Mouse (Mus musculus) neural tube, embryonic 14.5 days (tissue): Measurements from ENCODE around the gene Medag. TPM values are rescaled to one million over a fixed set of nuclear protein-coding genes. Genes with fewer than 3 reads are reported as not detected.

Source experiments
- ATAC-seq: fragments of 200-750 bp; cut with Nextera tagmentation; 2 replicates; pipeline ENCODE4 v1.8.0; 2017; ENCODE audit warnings: low read depth, mild to moderate bottlenecking, moderate TSS enrichment, moderate library complexity
- H3K27ac ChIP-seq: fragments of 300-500 bp; sonication (generic); 2 replicates; pipeline ENCODE4 v1.5.1; 2014; ENCODE audit warnings: low read depth, mild to moderate bottlenecking, control low read depth, low read length, moderate library complexity, mixed read lengths
- H3K27me3 ChIP-seq: fragments of 300-500 bp; sonication (generic); 2 replicates; pipeline ENCODE4 v1.6.1; 2014; ENCODE audit warnings: low read length; ENCODE audit not compliant: control insufficient read depth, insufficient read depth
- H3K36me3 ChIP-seq: fragments of 300-500 bp; sonication (generic); 2 replicates; pipeline ENCODE4 v1.6.1; 2014; ENCODE audit warnings: low read length, mixed read lengths; ENCODE audit not compliant: control insufficient read depth, insufficient read depth
- H3K4me1 ChIP-seq: fragments of 300-500 bp; sonication (generic); 2 replicates; pipeline ENCODE4 v1.6.1; 2014; ENCODE audit warnings: low read length; ENCODE audit not compliant: control insufficient read depth, insufficient read depth
- H3K4me2 ChIP-seq: fragments of 300-500 bp; sonication (generic); 2 replicates; pipeline ENCODE4 v1.6.1; 2014; ENCODE audit warnings: mild to moderate bottlenecking, low read depth, low read length, control low read depth
- H3K4me3 ChIP-seq: fragments of 300-500 bp; sonication (generic); 2 replicates; pipeline ENCODE4 v1.5.1; 2014; ENCODE audit warnings: low read depth, low read length, control low read depth, mixed read lengths
- H3K9ac ChIP-seq: fragments of 300-500 bp; sonication (generic); replicated peaks from 2 replicates; pipeline ENCODE4 v1.6.1; 2014; ENCODE audit warnings: low read depth, mild to moderate bottlenecking, control low read depth, low read length, mixed read lengths
- H3K9me3 ChIP-seq: fragments of 300-500 bp; sonication (generic); 2 replicates; pipeline ENCODE4 v1.6.1; 2016; ENCODE audit warnings: low read length; ENCODE audit not compliant: control insufficient read depth
- WGBS: fragments of 180-500 bp; shearing (Covaris S2); extraction: QIAGEN DNeasy Blood & Tissue Kit; methylation state at CpG from one replicate; pipeline ENCODE4 v1.1.7; 2014; 5-methylcytosine and 5-hydroxymethylcytosine counted together
- polyA plus RNA-seq: library from polyadenylated mRNA; unstranded; fragments of >200 nt; fragmentation: Nextera tagmentation; extraction: Ambion mirVana; gene quantifications from 2 replicates; pipeline ENCODE4 v1.2.1, GENCODE M21; 2014

The Medag gene
- polyA plus RNA-seq, 1 experiment from 2014 or later, result 1.9 TPM

DNA sequence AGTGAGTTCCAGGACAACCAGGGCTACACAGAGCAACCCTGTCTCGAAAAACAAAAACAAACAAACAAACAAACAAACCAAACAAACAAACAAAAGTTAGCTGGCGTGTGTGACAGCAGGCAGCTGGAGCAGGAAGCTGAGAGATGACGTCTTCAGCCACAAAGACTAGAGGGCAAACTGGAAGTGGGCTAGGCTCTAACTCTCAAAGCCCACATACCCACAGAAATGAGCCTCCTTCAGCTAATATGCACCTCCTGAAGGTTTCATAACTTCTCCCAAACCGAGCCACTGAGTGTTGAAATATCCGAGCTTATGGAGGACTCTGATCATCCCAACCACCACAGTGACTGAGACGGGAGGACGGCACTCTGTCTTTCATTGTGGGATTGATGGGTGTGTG lies 34.9 kb downstream of the Medag start:
- Histone ChIP-seq H3K27ac (no peak overlapping the region), H3K4me2 (no peak overlapping the region), H3K36me3 (no peaks in the 10 kb centered on the region), H3K4me3 (no peak overlapping the region), H3K9ac (no peak overlapping the region), H3K9me3 (no peaks in the 10 kb centered on the region), H3K4me1 (0 out of 2 replicates have a peak, but pooled peaks cover 4% of the 10 kb centered on the region), H3K27me3 (no peaks in the 10 kb centered on the region)
- ATAC-seq, result no peak
- 91% methylated on average over 7 of the region's 7 CpGs for WGBS

DNA sequence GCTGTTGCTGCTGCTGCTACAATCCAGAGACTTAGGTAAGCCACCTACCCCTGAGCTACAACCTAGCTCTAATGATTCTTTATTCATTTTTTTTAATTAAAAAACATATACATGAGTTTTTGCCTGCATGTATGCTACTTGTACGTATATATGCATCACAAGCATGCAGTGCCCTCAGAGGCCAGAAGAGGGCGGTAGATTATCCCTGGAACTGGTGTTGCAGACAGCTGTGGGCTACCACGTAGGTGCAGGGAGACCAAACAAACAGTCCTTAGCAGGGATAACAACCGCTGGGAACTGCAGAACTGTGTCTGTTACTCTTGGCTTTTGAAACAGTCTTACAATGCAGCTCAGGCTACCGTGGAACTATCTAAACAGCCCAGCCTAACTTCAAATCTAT lies 36.2 kb downstream of the Medag start:
- no peak overlapping the region for H3K9ac ChIP-seq
- WGBS, result 87% methylated on average over 5 of the region's 5 CpGs
- no peak for ATAC-seq

GRCm38 (mm10) chr5:149449406-149449805 lies 37.9 kb downstream of the Medag start:
- 76% methylated on average over 7 of the region's 7 CpGs for WGBS
- Histone ChIP-seq H3K27me3 (no peaks in the 10 kb centered on the region), H3K27ac (no peak overlapping the region), H3K4me2 (no peak overlapping the region), H3K36me3 (no peaks in the 10 kb centered on the region), H3K4me1 (no peaks in the 10 kb centered on the region), H3K4me3 (no peak overlapping the region), H3K9ac (no peak overlapping the region), H3K9me3 (no peaks in the 10 kb centered on the region)
- ATAC-seq, result no peak

More for the DNA sequence above, 36.2 kb downstream of the Medag start:
- no peak overlapping the region for H3K4me2 ChIP-seq
- no peak overlapping the region for H3K4me3 ChIP-seq
- H3K9me3 ChIP-seq, result no peaks in the 10 kb centered on the region
- no peak overlapping the region for H3K27ac ChIP-seq
- H3K36me3 ChIP-seq, result no peaks in the 10 kb centered on the region
- H3K4me1 ChIP-seq, result no peaks in the 10 kb centered on the region
- H3K27me3 ChIP-seq, result no peaks in the 10 kb centered on the region

- no peaks in the 10 kb centered on the region for H3K36me3 ChIP-seq
- H3K4me2 ChIP-seq, result no peak overlapping the region
- WGBS, result 65% methylated on average over 7 of the region's 7 CpGs
- 0 out of 2 replicates have a peak, but pooled peaks cover 3% of the 10 kb centered on the region for H3K4me1 ChIP-seq
- ATAC-seq, result no peak
- no peak overlapping the region; the same call in 1 of the 2 replicates for H3K27ac ChIP-seq
- H3K9me3 ChIP-seq, result no peaks in the 10 kb centered on the region
- no peaks in the 10 kb centered on the region for H3K27me3 ChIP-seq
- no peak overlapping the region for H3K9ac ChIP-seq
- no peak overlapping the region for H3K4me3 ChIP-seq
These were observed 39.7 kb downstream of the Medag start for GRCm38 (mm10) chr5:149451209-149451681.

GRCm38 (mm10) chr5:149454281-149454680 lies 42.7 kb downstream of the Medag start:
- no peak for ATAC-seq
- 0 out of 2 replicates have a peak, but pooled peaks cover 3% of the 10 kb centered on the region for H3K4me1 ChIP-seq
- no peak overlapping the region for H3K9ac ChIP-seq
- H3K36me3 ChIP-seq, result no peaks in the 10 kb centered on the region
- H3K4me3 ChIP-seq, result no peak overlapping the region
- H3K9me3 ChIP-seq, result no peaks in the 10 kb centered on the region
- H3K4me2 ChIP-seq, result no peak overlapping the region
- H3K27me3 ChIP-seq, result no peaks in the 10 kb centered on the region
- H3K27ac ChIP-seq, result no peak overlapping the region
- 28% methylated on average over 6 of the region's 6 CpGs for WGBS

GRCm38 (mm10) chr5:149456544-149456943 lies 45.0 kb downstream of the Medag start:
- Histone ChIP-seq H3K36me3 (no peaks in the 10 kb centered on the region), H3K4me3 (no peak overlapping the region), H3K27ac (no peak overlapping the region), H3K9ac (no peak overlapping the region), H3K9me3 (no peaks in the 10 kb centered on the region), H3K27me3 (no peaks in the 10 kb centered on the region), H3K4me1 (0 out of 2 replicates have a peak, but pooled peaks cover 3% of the 10 kb centered on the region), H3K4me2 (no peak overlapping the region)
- WGBS, result 90% methylated on average over 7 of the region's 7 CpGs
- ATAC-seq, result no peak

DNA sequence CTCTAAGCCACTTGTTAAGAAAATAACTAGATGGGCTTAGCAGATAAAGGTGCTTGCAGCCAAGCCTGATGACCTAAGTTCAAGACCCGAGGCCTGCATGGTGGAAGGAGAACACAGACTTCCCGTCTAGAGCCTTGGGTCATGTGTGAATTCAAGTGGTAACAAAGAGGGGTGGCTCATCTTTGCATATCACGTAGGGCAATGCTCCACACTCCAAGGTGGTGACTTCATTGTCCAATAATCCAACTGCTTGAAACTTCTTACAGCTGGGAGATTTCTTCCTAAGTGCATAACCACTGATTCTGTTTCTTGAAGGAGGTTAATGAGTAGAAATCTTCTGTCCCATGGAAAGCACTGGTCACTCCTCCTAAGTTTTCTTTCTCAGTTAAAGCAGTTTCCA lies 50.5 kb downstream of the Medag start:
- Histone ChIP-seq H3K27me3 (no peaks in the 10 kb centered on the region), H3K9ac (no peak overlapping the region), H3K4me3 (no peak overlapping the region), H3K4me1 (no peaks in the 10 kb centered on the region), H3K4me2 (no peak overlapping the region), H3K9me3 (no peaks in the 10 kb centered on the region), H3K36me3 (no peaks in the 10 kb centered on the region), H3K27ac (no peak overlapping the region)
- 86% methylated on average over 3 of the region's 3 CpGs for WGBS
- ATAC-seq, result no peak

DNA sequence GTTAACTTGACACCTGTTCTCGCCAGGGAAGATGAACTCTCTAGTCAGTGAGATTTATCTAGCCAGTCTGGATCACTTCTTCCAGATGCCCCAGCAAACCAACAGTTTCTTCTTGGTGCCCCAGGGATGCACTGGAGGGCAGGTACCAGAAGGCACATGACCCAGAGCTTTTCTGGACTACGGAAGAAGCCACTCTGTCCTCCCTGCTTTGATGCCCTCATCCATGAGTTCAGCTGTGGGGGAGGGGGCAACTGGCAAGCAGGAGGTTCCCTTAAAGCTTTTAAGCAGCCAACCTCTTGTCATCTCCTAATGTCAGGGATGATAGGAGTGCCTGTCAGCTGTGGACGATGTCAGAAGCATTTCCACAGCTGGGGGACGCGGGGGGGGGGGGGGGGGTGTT lies 53.8 kb downstream of the Medag start:
- H3K36me3 ChIP-seq, result no peaks in the 10 kb centered on the region
- WGBS, result 52% methylated on average over 5 of the region's 5 CpGs
- no peaks in the 10 kb centered on the region for H3K4me1 ChIP-seq
- H3K9me3 ChIP-seq, result no peaks in the 10 kb centered on the region
- H3K4me2 ChIP-seq, result no peak overlapping the region
- H3K4me3 ChIP-seq, result no peak overlapping the region
- no peak overlapping the region for H3K27ac ChIP-seq
- H3K9ac ChIP-seq, result no peak overlapping the region
- H3K27me3 ChIP-seq, result no peaks in the 10 kb centered on the region
- ATAC-seq, result no peak

GRCm38 (mm10) chr5:149474142-149474541 lies 62.6 kb downstream of the Medag start:
- Histone ChIP-seq H3K27ac (no peak overlapping the region), H3K36me3 (no peaks in the 10 kb centered on the region), H3K4me2 (no peak overlapping the region), H3K9me3 (no peaks in the 10 kb centered on the region), H3K4me3 (no peak overlapping the region), H3K27me3 (no peaks in the 10 kb centered on the region), H3K9ac (no peak overlapping the region), H3K4me1 (no peaks in the 10 kb centered on the region)
- WGBS, result 94% methylated on average over 9 of the region's 9 CpGs
- ATAC-seq, result no peak
